Mouse (Mus musculus) cortical plate, adult 2 months (tissue): ENCODE measurements at regions not wholly inside any gene's neighbourhood (a gene's known extent, or its start where the extent isn't known, plus 50 kb on each side); places are given as distances from the start of the nearest gene placed in this dataset.

ENCODE experiments used
- CTCF ChIP-seq: fragments of 200-500 bp; IDR thresholded peaks from 2 replicates; pipeline ENCODE4 v1.5.1; 2011; ENCODE audit warnings: mild to moderate bottlenecking, control low read depth, low read length; ENCODE audit not compliant: insufficient read depth; ENCODE audit errors: extremely low read depth
- POLR2A ChIP-seq: fragments of 200-500 bp; IDR thresholded peaks from 2 replicates; pipeline ENCODE4 v1.6.1; 2011; ENCODE audit warnings: mild to moderate bottlenecking, low read length, control low read depth; ENCODE audit not compliant: insufficient read depth; ENCODE audit errors: extremely low read depth

GRCm38 (mm10) chr1:143903985-143904384 is 100.0 kb downstream of the Rgs2 start:
- TF ChIP-seq CTCF (no peak), POLR2A (no peak)
